Mouse (Mus musculus) midbrain, embryonic 12.5 days (tissue): ENCODE results near the gene Spats2l. TPM values are rescaled to one million over a fixed set of nuclear protein-coding genes. Genes with fewer than 3 reads are reported as not detected.

Experiments
- ATAC-seq: fragments of 200-750 bp; cut with Nextera tagmentation; 2 replicates; pipeline ENCODE4 v1.8.0; 2017; ENCODE audit warnings: low read depth, moderate TSS enrichment, moderate library complexity; ENCODE audit not compliant: low FRiP score
- H3K27ac ChIP-seq: fragments of 300-500 bp; sonication (generic); replicated peaks from 2 replicates; pipeline ENCODE4 v1.5.1; 2016; ENCODE audit warnings: mild to moderate bottlenecking
- H3K27me3 ChIP-seq: fragments of 300-500 bp; sonication (generic); 2 replicates; pipeline ENCODE4 v1.6.1; 2016; ENCODE audit warnings: mild to moderate bottlenecking
- H3K36me3 ChIP-seq: fragments of 300-500 bp; sonication (generic); 2 replicates; pipeline ENCODE4 v1.6.1; 2016
- H3K4me1 ChIP-seq: fragments of 300-500 bp; sonication (generic); 2 replicates; pipeline ENCODE4 v1.6.1; 2016
- H3K4me2 ChIP-seq: fragments of 300-500 bp; sonication (generic); replicated peaks from 2 replicates; pipeline ENCODE4 v1.6.1; 2016; ENCODE audit warnings: mild to moderate bottlenecking, moderate library complexity
- H3K4me3 ChIP-seq: fragments of 300-500 bp; sonication (generic); 2 replicates; pipeline ENCODE4 v1.5.1; 2016; ENCODE audit warnings: mild to moderate bottlenecking
- H3K9ac ChIP-seq: fragments of 300-500 bp; sonication (generic); replicated peaks from 2 replicates; pipeline ENCODE4 v1.6.1; 2016; ENCODE audit warnings: mild to moderate bottlenecking, moderate library complexity
- H3K9me3 ChIP-seq: fragments of 300-500 bp; sonication (generic); 2 replicates; pipeline ENCODE4 v1.6.1; 2016; ENCODE audit warnings: mild to moderate bottlenecking
- WGBS: fragments of 180-500 bp; shearing (Covaris S2); methylation state at CpG from one replicate; pipeline ENCODE4 v1.1.7; 2016; 5-methylcytosine and 5-hydroxymethylcytosine counted together
- polyA plus RNA-seq: library from polyadenylated mRNA; unstranded; fragments of >200 nt; fragmentation: Nextera tagmentation; extraction: Ambion mirVana; gene quantifications from 2 replicates; pipeline ENCODE4 v1.2.1, GENCODE M21; 2016

The Spats2l gene
- polyA plus RNA-seq, 1 experiment from 2014 or later, result 62.3 TPM

- peak; percentile 98 for ATAC-seq
- peak within 1 kb of the TSS; percentile 86 for H3K27ac ChIP-seq
- peak within 1 kb of the TSS; percentile 92 for H3K4me3 ChIP-seq
Observed at GRCm38 (mm10) chr1:57995432-57996132, 221.6 kb downstream of the Spats2l start, which contains the start of gene Sgo2a. Gene Sgo2a, plus strand, starts transcription at chr1:57995971.

GRCm38 (mm10) chr1:57996133-57996615 is 222.2 kb downstream of the Spats2l start:
- H3K4me3 ChIP-seq, result peak overlapping the region; percentile 92
- no peaks in the 10 kb centered on the region for H3K9me3 ChIP-seq
- WGBS, result under 1% methylated on average over 29 of the region's 29 CpGs
- H3K9ac ChIP-seq, result peak overlapping the region; percentile 77
- H3K36me3 ChIP-seq, result 0 out of 2 replicates have a peak, but pooled peaks cover 9% of the 10 kb centered on the region
- H3K27me3 ChIP-seq, result no peaks in the 10 kb centered on the region
- peak; percentile 36 for ATAC-seq
- H3K27ac ChIP-seq, result peak overlapping the region; percentile 58
- H3K4me2 ChIP-seq, result peak overlapping the region; percentile 62
- peaks cover 14% of the 10 kb centered on the region for H3K4me1 ChIP-seq

More at GRCm38 (mm10) chr1:57995432-57996132, 221.6 kb downstream of the Spats2l start, which contains the start of gene Sgo2a:
- Histone ChIP-seq H3K9me3 (no peaks in the 10 kb centered on the region), H3K9ac (peak within 1 kb of the TSS; percentile 77), H3K4me1 (peaks cover 14% of the 10 kb centered on the region), H3K4me2 (peak within 1 kb of the TSS; percentile 62), H3K36me3 (0 out of 2 replicates have a peak, but pooled peaks cover 9% of the 10 kb centered on the region), H3K27me3 (no peaks in the 10 kb centered on the region)
- 6% methylated on average over 30 of the region's 30 CpGs for WGBS

Other genes starting within 250 kb of the Spats2l start
- gene Sgo2a, start 221.8 kb downstream of the Spats2l start, polyA plus RNA-seq, result 21.7 and 23.5 TPM in 2 replicates
- 25.0 and 26.2 TPM in 2 replicates for gene Kctd18, start 244.8 kb downstream of the Spats2l start, polyA plus RNA-seq